Mouse (Mus musculus) liver, postnatal 0 days (tissue): ENCODE data around the gene Klhl5.

ENCODE experiments used
- CTCF ChIP-seq: sonication (generic); IDR thresholded peaks from 2 replicates; pipeline ENCODE4 v1.5.1; 2016; ENCODE audit warnings: antibody characterized with exemption, low read depth
- EP300 ChIP-seq: IDR thresholded peaks from 2 replicates; pipeline ENCODE4 v1.6.1; 2016; ENCODE audit warnings: antibody characterized with exemption, low read depth, mild to moderate bottlenecking

- TF ChIP-seq CTCF: no peak
- no peak for TF ChIP-seq EP300
Observed at GRCm38 (mm10) chr5:65068166-65068565, 39.2 kb upstream of the Klhl5 start.
